Comparison of ENCODE assay signal across 7 mouse cellular contexts in genomic region chr19:46961652-46962051, GRCm38 (mm10). TPM values are rescaled to one million over a fixed set of nuclear protein-coding genes. Genes with fewer than 3 reads are reported as not detected.
DNase-seq lines count a peak whose midpoint lies in the region; ATAC-seq lines count a peak whose summit lies in the region.

No protein-coding gene starts in this region.

- no peaks in the 10 kb centered on the region for H3K27me3 ChIP-seq in limb, embryonic 10.5 days (ENCODE audit: low read depth, poor library complexity, severe bottlenecking)
- no peaks in the 10 kb centered on the region for H3K27me3 ChIP-seq in midbrain, embryonic 12.5 days

- H3K4me1 ChIP-seq in limb, embryonic 10.5 days = peaks cover 30% of the 10 kb centered on the region
- peaks cover 31% of the 10 kb centered on the region for H3K4me1 ChIP-seq in midbrain, embryonic 12.5 days

- WGBS in limb, embryonic 10.5 days = 1% methylated on average over 36 of the region's 36 CpGs
- 2% methylated on average over 31 of the region's 36 CpGs for WGBS in midbrain, embryonic 12.5 days

- H3K4me2 ChIP-seq in midbrain, embryonic 12.5 days (replicated peaks) = peak overlapping the region; percentile 65

- H3K9ac ChIP-seq in midbrain, embryonic 12.5 days (replicated peaks) = peak overlapping the region; percentile 88

- H3K27ac ChIP-seq in limb, embryonic 10.5 days = peak overlapping the region; percentile 96
- peak overlapping the region; percentile 97 for H3K27ac ChIP-seq in midbrain, embryonic 12.5 days (replicated peaks)

- peak; percentile 91 for DNase-seq in adrenal gland, adult 2 months
- DNase-seq in embryo, embryonic 9.5 days (ENCODE audit: extremely low spot score) = peak; percentile 87
- DNase-seq in kidney, adult 11 months = peak; percentile 73
- peak; percentile 89 for DNase-seq in limb, embryonic 10.5 days (ENCODE audit: low spot score)
- peak; percentile 47 for DNase-seq in skeletal muscle tissue, adult 2 months (ENCODE audit: low read depth, low spot score)

- peaks cover 4% of the 10 kb centered on the region; the same call in 1 of the 2 replicates for H3K36me3 ChIP-seq in limb, embryonic 10.5 days
- H3K36me3 ChIP-seq in midbrain, embryonic 12.5 days = no peaks in the 10 kb centered on the region

- H3K4me3 ChIP-seq in limb, embryonic 10.5 days = peak overlapping the region; percentile 84
- H3K4me3 ChIP-seq in midbrain, embryonic 12.5 days = peak overlapping the region; percentile 71

- ATAC-seq in granulocyte monocyte progenitor cell, adult 5-6 weeks (replicated peaks; ENCODE audit: poor library complexity, severe bottlenecking) = peak; percentile 85
- peak; percentile 92 for ATAC-seq in midbrain, embryonic 12.5 days (ENCODE audit: low FRiP score, low read depth)

- H3K9me3 ChIP-seq in limb, embryonic 10.5 days (replicated peaks) = no peaks in the 10 kb centered on the region
- H3K9me3 ChIP-seq in midbrain, embryonic 12.5 days = no peaks in the 10 kb centered on the region

RNA-seq across cellular contexts. Expression of gene Ina, which starts 52.8 kb away (rescaled TPM):
- total RNA-seq in adrenal gland, adult 2 months (2021) = 1 to 10 TPM; 5.5 to 7.7 TPM
- 4.4 and 5.0 TPM in 2 replicates for polyA plus RNA-seq in adrenal gland, adult 2 months (2012; rRNA removed)
- total RNA-seq in granulocyte monocyte progenitor cell, adult 5-6 weeks (2014; fragmentation: Nextera tagmentation) = not detected in 2 replicates
- not detected in 2 replicates for total RNA-seq in granulocyte monocyte progenitor cell, adult 5-6 weeks (2017)
- 0.11 and 0.15 TPM in 2 replicates for polyA plus RNA-seq in limb, embryonic 10.5 days (2016; fragmentation: Nextera tagmentation; extraction: Ambion mirVana)
- polyA plus RNA-seq in midbrain, embryonic 12.5 days (2016; fragmentation: Nextera tagmentation; extraction: Ambion mirVana) = 368 and 390 TPM in 2 replicates

RNA-seq across cellular contexts. Expression of gene Nt5c2, which starts 53.3 kb away (rescaled TPM):
- total RNA-seq in adrenal gland, adult 2 months (2021) = 10 to 100 TPM; 61.8 to 66.2 TPM
- 11.6 and 11.9 TPM in 2 replicates for polyA plus RNA-seq in adrenal gland, adult 2 months (2012; rRNA removed)
- 62.3 and 65.3 TPM in 2 replicates for total RNA-seq in granulocyte monocyte progenitor cell, adult 5-6 weeks (2014; fragmentation: Nextera tagmentation)
- total RNA-seq in granulocyte monocyte progenitor cell, adult 5-6 weeks (2017) = 67.6 and 84.5 TPM in 2 replicates
- polyA plus RNA-seq in limb, embryonic 10.5 days (2016; fragmentation: Nextera tagmentation; extraction: Ambion mirVana) = 75.4 and 89.8 TPM in 2 replicates
- 79.8 and 84.8 TPM in 2 replicates for polyA plus RNA-seq in midbrain, embryonic 12.5 days (2016; fragmentation: Nextera tagmentation; extraction: Ambion mirVana)

Comparison
In these comparisons a context has a peak if more than half of its experiments do, and no peak if none do; other contexts are left out.
1. Peak in every context shown above with its lines: DNase-seq, ATAC-seq, H3K4me3 ChIP-seq and H3K27ac ChIP-seq.
2. RNA of gene Ina, which starts 52.8 kb away (polyA plus RNA-seq): 368 to 390 TPM in midbrain, embryonic 12.5 days; 4.4 to 5.0 TPM in adrenal gland, adult 2 months and 0.11 to 0.15 TPM in limb, embryonic 10.5 days; every median in the first group is over 10 times any median in the second.